Mouse (Mus musculus) intestine, embryonic 14.5 days (tissue): ENCODE measurements at regions not wholly inside any gene's neighbourhood (a gene's known extent, or its start where the extent isn't known, plus 50 kb on each side); places are given as distances from the start of the nearest gene placed in this dataset.

Source experiments
- ATAC-seq: fragments of 200-750 bp; cut with Nextera tagmentation; replicated peaks from 2 replicates; pipeline ENCODE4 v1.8.0; 2017; ENCODE audit warnings: low read depth, moderate number of reproducible peaks, moderate TSS enrichment, moderate library complexity; ENCODE audit not compliant: low FRiP score, low TSS enrichment
- DNase-seq: peaks from one replicate; pipeline ENCODE4 v3.0.0-alpha.2; 2018; ENCODE audit warnings: low spot score
- H3K27ac ChIP-seq: fragments of 300-500 bp; sonication (generic); 2 replicates; pipeline ENCODE4 v1.5.1; 2014; ENCODE audit warnings: low read depth, mild to moderate bottlenecking, control low read depth
- H3K27me3 ChIP-seq: fragments of 300-500 bp; sonication (generic); replicated peaks from 2 replicates; pipeline ENCODE4 v1.6.1; 2014; ENCODE audit warnings: low read length, control low read depth; ENCODE audit not compliant: control insufficient read depth, insufficient read depth
- H3K36me3 ChIP-seq: fragments of 300-500 bp; sonication (generic); 2 replicates; pipeline ENCODE4 v1.6.1; 2014; ENCODE audit warnings: low read length, control low read depth; ENCODE audit not compliant: control insufficient read depth, insufficient read depth
- H3K4me1 ChIP-seq: fragments of 300-500 bp; sonication (generic); replicated peaks from 2 replicates; pipeline ENCODE4 v1.6.1; 2014; ENCODE audit warnings: low read length, control low read depth, mixed read lengths; ENCODE audit not compliant: control insufficient read depth, insufficient read depth
- H3K4me2 ChIP-seq: fragments of 300-500 bp; sonication (generic); 2 replicates; pipeline ENCODE4 v1.6.1; 2014; ENCODE audit warnings: low read length
- H3K4me3 ChIP-seq: fragments of 300-500 bp; sonication (generic); 2 replicates; pipeline ENCODE4 v1.5.1; 2014; ENCODE audit warnings: low read depth, low read length, control low read depth, mixed read lengths
- H3K9ac ChIP-seq: fragments of 300-500 bp; sonication (generic); 2 replicates; pipeline ENCODE4 v1.6.1; 2014; ENCODE audit warnings: mild to moderate bottlenecking, low read length
- H3K9me3 ChIP-seq: fragments of 300-500 bp; sonication (generic); 2 replicates; pipeline ENCODE4 v1.6.1; 2016; ENCODE audit warnings: low read length, control low read depth; ENCODE audit not compliant: control insufficient read depth
- WGBS: fragments of 180-500 bp; shearing (Covaris S2); extraction: QIAGEN DNeasy Blood & Tissue Kit; methylation state at CpG from one replicate; pipeline ENCODE4 v1.1.7; 2014; 5-methylcytosine and 5-hydroxymethylcytosine counted together

GRCm38 (mm10) chr11:111200512-111200911 is 134.5 kb downstream of the Kcnj2 start:
- H3K4me1 ChIP-seq = no peaks in the 10 kb centered on the region
- DNase-seq (no peak), ATAC-seq (no peak)
- H3K9ac ChIP-seq = no peak overlapping the region
- no peaks in the 10 kb centered on the region for H3K27me3 ChIP-seq
- WGBS = 59% methylated on average over 2 of the region's 2 CpGs
- H3K4me3 ChIP-seq = no peak overlapping the region
- no peak overlapping the region for H3K4me2 ChIP-seq
- no peaks in the 10 kb centered on the region for H3K36me3 ChIP-seq
- H3K9me3 ChIP-seq = no peaks in the 10 kb centered on the region
- no peak overlapping the region for H3K27ac ChIP-seq

GRCm38 (mm10) chr11:111202780-111203179 is 136.8 kb downstream of the Kcnj2 start:
- Histone ChIP-seq H3K4me2 (no peak overlapping the region), H3K27ac (no peak overlapping the region), H3K9me3 (no peaks in the 10 kb centered on the region), H3K27me3 (no peaks in the 10 kb centered on the region), H3K4me1 (no peaks in the 10 kb centered on the region), H3K36me3 (no peaks in the 10 kb centered on the region), H3K9ac (no peak overlapping the region), H3K4me3 (no peak overlapping the region)
- DNase-seq = no peak
- no peak for ATAC-seq

- no peak overlapping the region for H3K4me2 ChIP-seq
- H3K9me3 ChIP-seq = no peaks in the 10 kb centered on the region
- H3K36me3 ChIP-seq = no peaks in the 10 kb centered on the region
- DNase-seq (no peak), ATAC-seq (no peak)
- peaks cover 6% of the 10 kb centered on the region for H3K4me1 ChIP-seq
- no peak overlapping the region for H3K4me3 ChIP-seq
- no peaks in the 10 kb centered on the region for H3K27me3 ChIP-seq
- H3K9ac ChIP-seq = no peak overlapping the region
- H3K27ac ChIP-seq = no peak overlapping the region
Observed at GRCm38 (mm10) chr11:111210565-111210964, 144.6 kb downstream of the Kcnj2 start.

DNA sequence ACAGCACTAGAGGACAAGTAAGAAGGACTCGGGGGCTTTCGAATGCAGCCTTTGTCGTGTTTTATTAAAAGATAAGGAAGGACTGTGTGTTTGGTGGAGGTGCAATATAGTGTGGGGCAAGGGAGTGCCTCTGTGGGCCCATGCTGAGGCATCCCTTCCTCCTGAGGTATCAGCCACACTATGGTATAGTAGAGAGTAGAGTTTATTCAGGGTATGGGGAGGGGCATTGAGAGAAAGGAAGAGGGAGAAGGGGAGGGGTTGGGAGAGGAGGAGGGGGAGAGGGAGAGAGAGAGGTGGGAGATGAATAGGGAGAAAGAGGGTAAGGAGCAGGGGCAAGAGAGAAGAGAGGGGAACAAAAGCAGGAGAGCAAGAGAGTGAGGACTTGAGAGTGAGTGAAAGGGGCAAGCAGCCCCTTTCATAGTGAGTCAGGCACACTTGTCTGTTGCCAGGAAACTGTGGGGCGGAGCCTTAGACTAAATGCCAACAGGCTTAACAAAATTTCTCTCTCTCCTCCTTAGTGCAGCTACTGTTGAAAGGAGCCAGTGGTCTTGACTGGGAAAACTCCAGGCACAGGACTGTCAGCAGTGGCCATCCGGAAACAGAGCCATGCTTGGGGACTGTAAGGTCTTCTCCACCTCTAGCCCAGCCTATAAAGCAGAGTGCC is 146.2 kb downstream of the Kcnj2 start:
- Histone ChIP-seq H3K27me3 (no peaks in the 10 kb centered on the region), H3K9me3 (no peaks in the 10 kb centered on the region), H3K9ac (no peak overlapping the region), H3K4me1 (peaks cover 6% of the 10 kb centered on the region), H3K4me3 (no peak overlapping the region), H3K4me2 (no peak overlapping the region), H3K36me3 (no peaks in the 10 kb centered on the region), H3K27ac (peak overlapping the region; percentile 65)
- ATAC-seq = no peak
- no peak for DNase-seq
- WGBS = 72% methylated on average over 5 of the region's 5 CpGs

GRCm38 (mm10) chr11:111212702-111213328 is 146.9 kb downstream of the Kcnj2 start:
- no peaks in the 10 kb centered on the region for H3K27me3 ChIP-seq
- H3K9me3 ChIP-seq = no peaks in the 10 kb centered on the region
- no peak overlapping the region for H3K4me3 ChIP-seq
- H3K4me1 ChIP-seq = peaks cover 6% of the 10 kb centered on the region
- peak overlapping the region; percentile 65 for H3K27ac ChIP-seq
- DNase-seq (no peak), ATAC-seq (no peak)
- no peaks in the 10 kb centered on the region for H3K36me3 ChIP-seq
- no peak overlapping the region for H3K9ac ChIP-seq
- H3K4me2 ChIP-seq = no peak overlapping the region
- WGBS = 22% methylated on average over 5 of the region's 5 CpGs

DNA sequence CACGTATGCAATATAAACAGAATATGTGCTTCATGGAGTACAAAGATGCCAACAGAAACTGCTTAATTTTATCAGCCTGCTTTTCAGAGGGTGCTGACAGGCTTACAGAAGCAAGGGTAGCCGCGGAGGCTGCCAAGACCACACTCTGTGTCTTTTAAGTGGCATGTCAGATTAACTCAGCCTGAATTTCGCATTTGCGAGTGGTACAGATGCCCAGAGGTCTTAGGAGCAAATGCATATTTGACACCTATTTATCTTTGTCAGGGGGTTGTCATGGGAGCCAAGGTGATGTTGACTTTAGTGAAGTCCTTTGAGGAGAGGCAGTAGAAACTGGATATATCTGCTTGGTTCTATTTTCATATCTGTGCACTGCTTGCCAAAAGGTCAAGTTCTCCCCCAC is 149.0 kb downstream of the Kcnj2 start:
- no peaks in the 10 kb centered on the region for H3K36me3 ChIP-seq
- H3K4me1 ChIP-seq = peaks cover 6% of the 10 kb centered on the region
- H3K9me3 ChIP-seq = no peaks in the 10 kb centered on the region
- 77% methylated on average over 5 of the region's 5 CpGs for WGBS
- no peaks in the 10 kb centered on the region for H3K27me3 ChIP-seq
- no peak overlapping the region for H3K4me2 ChIP-seq
- H3K9ac ChIP-seq = no peak overlapping the region
- no peak for ATAC-seq
- no peak overlapping the region for H3K27ac ChIP-seq
- DNase-seq = no peak
- no peak overlapping the region for H3K4me3 ChIP-seq

DNA sequence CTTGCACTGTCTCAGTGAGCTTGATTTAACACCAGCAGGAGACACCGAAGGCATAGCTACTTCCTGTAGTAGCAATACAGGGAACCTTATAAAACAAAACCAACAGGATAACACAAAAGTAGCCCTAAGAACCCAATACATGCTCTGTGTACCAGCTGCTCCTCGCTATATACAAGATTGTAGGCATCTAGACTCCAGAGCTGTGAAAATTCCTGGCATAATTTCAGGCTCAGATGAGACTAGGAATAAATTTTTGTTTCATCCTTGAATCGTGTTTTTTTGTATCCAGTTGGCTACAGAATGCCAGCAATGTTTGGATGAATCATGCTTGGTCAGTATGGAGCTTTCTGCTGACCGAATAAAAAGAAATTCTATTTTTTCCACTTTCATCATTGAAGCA is 157.9 kb downstream of the Kcnj2 start:
- 82% methylated on average over 4 of the region's 4 CpGs for WGBS
- no peak for ATAC-seq
- Histone ChIP-seq H3K9me3 (no peaks in the 10 kb centered on the region), H3K36me3 (no peaks in the 10 kb centered on the region), H3K27ac (no peak overlapping the region), H3K4me2 (no peak overlapping the region), H3K27me3 (no peaks in the 10 kb centered on the region), H3K4me1 (no peaks in the 10 kb centered on the region), H3K4me3 (no peak overlapping the region), H3K9ac (no peak overlapping the region)
- no peak for DNase-seq

DNA sequence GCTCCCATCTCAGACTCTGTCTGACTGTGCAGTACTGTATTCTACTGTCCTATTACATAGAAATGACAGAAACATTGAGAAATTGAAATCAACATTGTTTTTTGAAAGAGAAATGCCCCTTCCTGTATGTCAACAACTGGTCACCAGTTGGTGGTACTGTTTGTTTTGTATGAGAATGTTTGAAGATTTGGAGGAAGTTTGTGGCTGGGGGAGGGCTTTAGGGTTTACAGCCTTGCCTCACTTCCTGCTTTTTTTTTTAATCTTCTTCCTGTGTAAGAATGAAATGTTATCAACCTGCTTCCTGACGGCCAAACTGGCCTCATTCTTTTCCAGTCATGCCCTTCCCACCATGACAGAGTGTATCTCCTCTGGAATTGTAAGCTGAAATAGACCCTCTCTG is 161.3 kb downstream of the Kcnj2 start:
- ATAC-seq (no peak), DNase-seq (no peak)
- H3K36me3 ChIP-seq = no peaks in the 10 kb centered on the region
- H3K27ac ChIP-seq = no peak overlapping the region
- no peak overlapping the region for H3K9ac ChIP-seq
- no peaks in the 10 kb centered on the region for H3K4me1 ChIP-seq
- no peak overlapping the region for H3K4me2 ChIP-seq
- no peak overlapping the region for H3K4me3 ChIP-seq
- WGBS = 69% methylated on average over 1 of the region's 1 CpGs
- H3K9me3 ChIP-seq = no peaks in the 10 kb centered on the region
- H3K27me3 ChIP-seq = no peaks in the 10 kb centered on the region

DNA sequence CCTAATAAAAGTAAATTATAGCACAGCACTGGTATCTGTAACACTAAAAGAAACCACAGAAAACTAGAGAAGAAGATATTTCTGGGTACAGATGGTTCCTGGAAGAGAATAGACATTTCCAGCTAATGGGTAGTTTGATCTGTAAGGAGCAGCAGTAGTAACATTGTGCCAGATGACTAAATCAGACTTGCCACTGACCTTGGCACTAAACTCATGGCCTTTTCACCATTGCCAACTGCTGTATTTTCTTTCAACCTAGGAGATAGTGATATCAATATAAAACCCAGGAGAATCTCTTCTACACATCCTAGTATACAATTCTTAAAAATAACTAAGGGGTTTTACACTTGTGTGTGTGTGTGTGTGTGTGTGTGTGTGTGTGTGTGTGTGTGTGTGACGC is 170.8 kb downstream of the Kcnj2 start:
- no peak for ATAC-seq
- Histone ChIP-seq H3K27me3 (no peaks in the 10 kb centered on the region), H3K9me3 (no peaks in the 10 kb centered on the region), H3K4me2 (no peak overlapping the region), H3K4me3 (no peak overlapping the region), H3K9ac (no peak overlapping the region), H3K4me1 (no peaks in the 10 kb centered on the region), H3K36me3 (no peaks in the 10 kb centered on the region), H3K27ac (no peak overlapping the region)
- DNase-seq = no peak
- WGBS = 95% methylated on average over 1 of the region's 1 CpGs
